Mouse (Mus musculus) embryonic facial prominence, embryonic 14.5 days (tissue): ENCODE data around the gene Slc22a20. TPM values are rescaled to one million over a fixed set of nuclear protein-coding genes. Genes with fewer than 3 reads are reported as not detected.

Source experiments
- ATAC-seq: fragments of 200-750 bp; cut with Nextera tagmentation; 2 replicates; pipeline ENCODE4 v1.8.0; 2017; ENCODE audit warnings: low read depth, moderate number of reproducible peaks, moderate TSS enrichment
- DNase-seq: peaks from one replicate; pipeline ENCODE4 v3.0.0-alpha.2; 2015; ENCODE audit warnings: low spot score
- H3K27ac ChIP-seq: fragments of 300-500 bp; sonication (generic); replicated peaks from 2 replicates; pipeline ENCODE4 v1.5.1; 2014; ENCODE audit warnings: low read depth, mild to moderate bottlenecking, low read length, moderate library complexity
- H3K27me3 ChIP-seq: fragments of 300-500 bp; sonication (generic); replicated peaks from 2 replicates; pipeline ENCODE4 v1.6.1; 2014; ENCODE audit warnings: low read length; ENCODE audit not compliant: control insufficient read depth, insufficient read depth
- H3K36me3 ChIP-seq: fragments of 300-500 bp; sonication (generic); 2 replicates; pipeline ENCODE4 v1.6.1; 2014; ENCODE audit warnings: low read length, mixed read lengths; ENCODE audit not compliant: control insufficient read depth, insufficient read depth
- H3K4me1 ChIP-seq: fragments of 300-500 bp; sonication (generic); 2 replicates; pipeline ENCODE4 v1.6.1; 2014; ENCODE audit warnings: antibody characterized with exemption, low read length; ENCODE audit not compliant: control insufficient read depth, insufficient read depth
- H3K4me2 ChIP-seq: fragments of 300-500 bp; sonication (generic); 2 replicates; pipeline ENCODE4 v1.6.1; 2014; ENCODE audit warnings: low read depth, mild to moderate bottlenecking, low read length, moderate library complexity, mixed read lengths
- H3K4me3 ChIP-seq: fragments of 300-500 bp; sonication (generic); 2 replicates; pipeline ENCODE4 v1.5.1; 2014; ENCODE audit warnings: low read depth, mild to moderate bottlenecking, low read length
- H3K9ac ChIP-seq: fragments of 300-500 bp; sonication (generic); 2 replicates; pipeline ENCODE4 v1.6.1; 2014; ENCODE audit warnings: low read depth, mild to moderate bottlenecking, low read length, moderate library complexity, mixed read lengths
- H3K9me3 ChIP-seq: fragments of 300-500 bp; sonication (generic); 2 replicates; pipeline ENCODE4 v1.6.1; 2016; ENCODE audit warnings: low read length; ENCODE audit not compliant: control insufficient read depth
- WGBS: fragments of 180-500 bp; shearing (Covaris S2); extraction: QIAGEN DNeasy Blood & Tissue Kit; methylation state at CpG from one replicate; pipeline ENCODE4 v1.1.7; 2014; 5-methylcytosine and 5-hydroxymethylcytosine counted together
- polyA plus RNA-seq: library from polyadenylated mRNA; unstranded; fragments of >200 nt; fragmentation: Nextera tagmentation; extraction: Ambion mirVana; gene quantifications from 2 replicates; pipeline ENCODE4 v1.2.1, GENCODE M21; 2014

Slc22a20 gene
- polyA plus RNA-seq = not detected in 2 replicates

DNA sequence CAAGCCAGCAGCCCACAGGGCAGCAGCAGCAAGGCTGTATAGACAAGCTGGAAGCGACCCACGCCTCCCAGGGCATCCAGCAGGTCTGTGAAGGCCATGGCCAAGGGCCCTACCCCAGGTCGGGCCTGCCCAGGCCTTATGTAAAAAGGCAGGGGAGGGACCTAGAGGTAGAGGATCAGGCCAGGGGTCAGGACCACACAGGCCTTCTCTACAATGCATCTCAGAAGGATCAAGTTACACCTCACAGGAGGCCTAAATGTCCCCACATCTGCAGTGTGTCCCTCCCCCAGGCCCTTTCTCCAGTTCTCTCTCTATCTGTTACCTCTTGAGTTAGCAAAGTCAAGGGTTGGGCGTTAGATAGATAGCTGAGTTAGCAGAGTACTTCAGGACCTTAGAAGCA lies at the start of gene Slc22a20:
Gene Slc22a20 (minus strand): TSS at position 101 of the 400 bp plus-strand sequence.
- Histone ChIP-seq H3K27ac (no peak within 1 kb of the TSS), H3K4me1 (peaks cover 10% of the 10 kb centered on the region), H3K4me2 (no peak within 1 kb of the TSS), H3K4me3 (no peak within 1 kb of the TSS), H3K9me3 (no peaks in the 10 kb centered on the region), H3K36me3 (no peaks in the 10 kb centered on the region), H3K27me3 (no peaks in the 10 kb centered on the region), H3K9ac (no peak within 1 kb of the TSS)
- WGBS = 57% methylated on average over 3 of the region's 4 CpGs
- DNase-seq (no peak), ATAC-seq (no peak)

DNA sequence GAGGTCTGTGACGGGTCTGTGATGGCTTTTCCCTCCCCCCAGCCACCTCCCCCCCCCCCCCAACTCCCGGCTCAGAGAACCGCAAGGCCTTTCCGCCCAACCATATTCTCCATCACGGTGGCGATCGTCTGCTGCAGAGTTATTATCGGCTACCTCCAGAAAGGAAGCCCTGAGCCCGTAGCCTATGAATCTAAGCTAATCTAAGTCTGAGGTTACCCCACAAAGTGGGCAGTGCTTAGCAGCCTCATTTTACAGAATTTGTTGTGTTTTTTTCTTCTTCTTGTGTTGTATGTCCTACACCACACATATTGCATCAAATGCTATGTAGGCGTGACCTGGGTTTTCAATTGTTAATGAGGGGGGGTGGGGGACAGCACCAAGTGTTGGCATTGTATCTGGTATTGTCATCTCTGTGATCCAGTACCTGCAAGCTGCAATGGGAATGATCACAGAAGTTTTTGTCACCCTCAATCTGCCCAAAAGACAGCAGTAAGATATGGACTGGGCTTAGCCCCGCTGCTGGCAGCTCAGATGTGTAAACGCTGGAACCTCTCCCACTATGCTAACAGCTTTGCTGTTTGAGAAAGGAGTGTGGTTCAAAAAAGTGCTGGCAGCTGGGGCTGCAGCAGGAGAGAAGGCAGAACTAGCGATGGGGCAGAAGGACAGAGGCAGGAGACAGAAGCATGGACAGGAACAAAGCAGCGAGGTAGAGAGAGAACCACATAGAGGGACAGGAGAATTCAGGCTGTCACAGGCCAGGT lies 44.8 kb upstream of the Slc22a20 start:
- no peaks in the 10 kb centered on the region for H3K36me3 ChIP-seq
- H3K27me3 ChIP-seq = no peaks in the 10 kb centered on the region
- no peak for ATAC-seq
- H3K4me2 ChIP-seq = no peak overlapping the region
- H3K9ac ChIP-seq = no peak overlapping the region
- WGBS = 72% methylated on average over 14 of the region's 14 CpGs
- DNase-seq = no peak
- H3K4me3 ChIP-seq = no peak overlapping the region
- no peak overlapping the region for H3K27ac ChIP-seq
- no peaks in the 10 kb centered on the region for H3K4me1 ChIP-seq
- H3K9me3 ChIP-seq = no peaks in the 10 kb centered on the region

DNA sequence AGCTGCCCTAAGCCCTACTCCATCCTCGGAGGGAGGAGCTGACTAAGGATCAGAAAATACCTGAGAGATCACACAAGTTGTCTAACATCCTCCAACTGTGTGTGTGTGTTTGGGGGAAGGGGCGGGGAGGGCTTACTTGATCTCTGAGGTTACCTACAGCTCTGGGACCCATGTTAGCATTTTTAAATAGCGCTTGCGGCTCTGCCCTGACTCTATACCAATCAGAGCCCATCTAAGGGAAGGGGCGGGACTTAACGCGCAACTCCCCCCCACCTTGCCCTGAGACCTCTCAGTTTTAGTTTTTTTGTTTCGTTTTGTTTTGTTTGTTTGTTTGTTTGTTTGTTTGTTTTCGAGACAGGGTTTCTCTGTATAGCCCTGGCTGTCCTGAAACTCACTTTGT lies 43.5 kb upstream of the Slc22a20 start:
- Histone ChIP-seq H3K9ac (no peak overlapping the region), H3K36me3 (no peaks in the 10 kb centered on the region), H3K4me3 (no peak overlapping the region), H3K9me3 (no peaks in the 10 kb centered on the region), H3K4me1 (no peaks in the 10 kb centered on the region), H3K27me3 (no peaks in the 10 kb centered on the region), H3K4me2 (no peak overlapping the region), H3K27ac (no peak overlapping the region)
- no peak for ATAC-seq
- DNase-seq = no peak
- 75% methylated on average over 9 of the region's 9 CpGs for WGBS

DNA sequence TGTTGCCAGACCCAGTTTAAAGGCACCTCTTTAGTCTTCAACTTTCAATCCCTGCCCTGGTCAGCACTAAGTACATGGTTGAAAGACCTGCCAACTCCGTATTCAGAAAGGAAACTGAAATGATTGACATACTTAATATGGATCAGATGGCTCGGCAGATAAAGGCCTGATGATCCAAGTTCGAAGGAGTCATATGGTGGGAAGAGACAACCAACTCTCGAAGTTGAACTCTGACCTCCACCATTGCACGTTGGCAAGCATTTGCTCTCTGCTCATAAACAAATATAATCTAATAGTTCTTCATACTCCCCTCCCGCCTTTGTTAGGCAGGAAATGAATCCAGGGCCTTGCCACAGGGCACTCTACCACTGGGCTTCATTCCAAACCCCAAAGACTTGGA lies 43.0 kb upstream of the Slc22a20 start:
- H3K27me3 ChIP-seq = no peaks in the 10 kb centered on the region
- H3K4me3 ChIP-seq = no peak overlapping the region
- no peak for DNase-seq
- H3K4me2 ChIP-seq = no peak overlapping the region
- H3K4me1 ChIP-seq = no peaks in the 10 kb centered on the region
- no peak overlapping the region for H3K27ac ChIP-seq
- 60% methylated on average over 6 of the region's 6 CpGs for WGBS
- no peaks in the 10 kb centered on the region for H3K36me3 ChIP-seq
- no peaks in the 10 kb centered on the region for H3K9me3 ChIP-seq
- ATAC-seq = no peak
- no peak overlapping the region for H3K9ac ChIP-seq

DNA sequence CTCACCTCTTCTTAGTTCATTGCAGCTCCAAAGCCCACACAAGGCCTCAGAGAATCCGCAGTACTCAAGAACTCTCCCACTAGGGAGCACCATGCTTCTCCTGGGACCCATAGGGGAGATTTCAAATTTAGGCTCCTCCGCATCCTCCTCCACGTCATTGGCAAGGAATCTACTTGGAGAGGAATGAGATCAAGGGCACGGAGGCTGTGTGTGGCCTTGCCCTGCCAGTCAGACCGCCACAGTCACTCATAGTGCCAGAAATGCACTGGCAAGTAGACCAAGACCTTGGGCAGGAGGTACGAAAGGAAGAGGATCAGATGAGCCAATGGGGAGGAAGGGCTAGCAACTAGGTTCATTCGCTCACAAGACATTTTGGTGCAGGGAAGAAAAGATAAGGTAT lies 38.0 kb upstream of the Slc22a20 start:
- ATAC-seq (no peak), DNase-seq (no peak)
- Histone ChIP-seq H3K4me1 (no peaks in the 10 kb centered on the region), H3K36me3 (no peaks in the 10 kb centered on the region), H3K4me3 (no peak overlapping the region), H3K9ac (no peak overlapping the region), H3K4me2 (no peak overlapping the region), H3K27ac (no peak overlapping the region), H3K27me3 (no peaks in the 10 kb centered on the region), H3K9me3 (no peaks in the 10 kb centered on the region)
- WGBS = 81% methylated on average over 7 of the region's 7 CpGs

DNA sequence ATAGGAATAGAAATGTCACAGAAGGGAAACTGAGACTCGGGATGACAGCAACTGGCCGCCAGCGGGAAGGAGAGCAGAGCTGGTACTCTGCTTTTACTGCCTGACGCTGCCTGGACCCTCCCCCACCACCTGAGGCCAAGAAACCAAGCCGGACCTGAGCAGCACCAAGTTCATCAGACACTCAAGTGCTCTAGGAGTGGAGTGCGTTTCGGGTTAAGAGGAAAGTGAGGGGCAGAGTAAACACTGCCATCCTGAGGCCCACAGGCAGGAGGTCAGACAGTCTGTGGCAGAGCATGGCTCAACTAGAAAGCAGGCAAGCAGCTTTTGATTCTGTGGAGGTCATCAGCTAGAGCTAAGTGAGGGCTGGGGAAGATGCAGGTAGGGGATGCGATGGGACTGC lies 37.1 kb upstream of the Slc22a20 start:
- ATAC-seq (no peak), DNase-seq (no peak)
- no peaks in the 10 kb centered on the region for H3K4me1 ChIP-seq
- 61% methylated on average over 8 of the region's 8 CpGs for WGBS
- no peak overlapping the region for H3K4me2 ChIP-seq
- H3K27me3 ChIP-seq = no peaks in the 10 kb centered on the region
- no peak overlapping the region for H3K9ac ChIP-seq
- H3K9me3 ChIP-seq = no peaks in the 10 kb centered on the region
- H3K4me3 ChIP-seq = no peak overlapping the region
- H3K27ac ChIP-seq = no peak overlapping the region
- H3K36me3 ChIP-seq = no peaks in the 10 kb centered on the region

DNA sequence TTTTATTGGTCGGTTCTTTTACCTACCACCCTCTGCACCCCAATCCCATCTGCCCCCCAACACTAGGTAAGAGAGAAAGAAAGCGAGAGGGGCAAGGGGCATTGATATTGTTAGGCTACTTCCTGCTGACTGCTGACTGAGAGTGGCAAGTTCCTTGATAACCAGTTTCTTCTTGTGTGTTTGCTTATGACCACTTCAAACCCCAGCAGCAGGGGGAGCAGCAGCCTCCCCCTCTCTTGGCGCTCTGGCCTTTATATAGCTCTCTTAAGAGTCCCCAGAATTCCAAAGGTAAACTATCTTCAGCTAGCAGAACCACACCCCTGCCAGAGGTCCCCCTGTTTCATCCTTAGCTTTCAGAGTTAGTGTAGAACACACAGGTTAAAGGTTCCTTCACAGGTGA lies 34.3 kb upstream of the Slc22a20 start:
- no peaks in the 10 kb centered on the region for H3K4me1 ChIP-seq
- no peaks in the 10 kb centered on the region for H3K36me3 ChIP-seq
- ATAC-seq = no peak
- H3K27ac ChIP-seq = no peak overlapping the region
- no peak overlapping the region for H3K4me2 ChIP-seq
- H3K9ac ChIP-seq = no peak overlapping the region
- no peak overlapping the region for H3K4me3 ChIP-seq
- no peak for DNase-seq
- no peaks in the 10 kb centered on the region for H3K9me3 ChIP-seq
- no peaks in the 10 kb centered on the region for H3K27me3 ChIP-seq
- 57% methylated on average over 3 of the region's 3 CpGs for WGBS

DNA sequence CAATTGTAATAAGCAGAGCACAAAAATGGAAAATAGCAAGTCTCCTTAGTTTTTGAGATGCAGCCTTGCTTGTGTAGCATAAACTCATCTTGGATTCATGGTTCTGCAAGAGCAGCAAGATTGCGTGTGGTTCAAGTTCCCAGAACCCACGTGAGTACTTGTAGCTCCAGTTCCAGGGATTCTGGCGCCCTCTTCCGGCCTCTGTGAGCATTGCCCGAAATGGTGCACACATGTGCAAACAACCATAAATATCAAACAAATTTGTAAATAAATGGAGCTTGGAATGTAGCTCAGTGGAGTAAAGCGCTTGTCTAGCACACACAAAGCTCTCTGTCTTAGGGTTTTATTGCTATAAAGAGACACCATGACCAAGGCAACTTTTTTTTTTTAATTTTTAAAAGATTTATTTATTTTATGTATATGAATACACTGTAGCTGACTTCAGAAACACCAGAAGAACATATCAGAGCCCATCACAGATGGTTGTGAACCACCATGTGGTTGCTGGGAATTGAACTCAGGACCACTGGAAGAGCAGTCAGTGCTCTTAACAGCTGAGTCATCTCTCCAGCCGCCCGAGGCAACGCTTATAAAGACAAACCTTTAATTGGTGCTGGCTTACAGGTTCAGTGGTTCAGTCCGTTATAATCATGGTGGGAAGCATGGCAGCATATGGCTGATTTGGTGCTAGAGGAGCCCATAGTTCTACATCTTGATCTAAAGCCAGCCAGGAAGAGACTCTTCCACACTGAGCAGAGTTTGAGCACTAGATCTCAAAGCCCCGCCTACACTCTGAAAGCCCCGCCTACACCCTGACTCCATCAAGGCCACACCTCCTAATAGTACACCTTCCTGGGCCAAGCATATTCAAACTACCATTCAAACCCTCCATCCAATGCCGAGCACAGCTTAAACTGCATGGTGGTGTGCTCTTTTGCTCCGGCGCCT lies 32.5 kb upstream of the Slc22a20 start:
- Histone ChIP-seq H3K9ac (no peak overlapping the region), H3K4me1 (0 out of 2 replicates have a peak, but pooled peaks cover 3% of the 10 kb centered on the region), H3K27ac (no peak overlapping the region), H3K36me3 (no peaks in the 10 kb centered on the region), H3K4me2 (no peak overlapping the region), H3K27me3 (no peaks in the 10 kb centered on the region), H3K9me3 (no peaks in the 10 kb centered on the region), H3K4me3 (no peak overlapping the region)
- ATAC-seq = no peak
- peak; percentile 88 for DNase-seq
- 27% methylated on average over 15 of the region's 15 CpGs for WGBS
